Mouse (Mus musculus): ENCODE measurements around the gene Coro7. TPM values are rescaled to one million over a fixed set of nuclear protein-coding genes. Genes with fewer than 3 reads are reported as not detected.

Gene Coro7
- polyA plus RNA-seq, 1 experiment, result 391 TPM

DNA sequence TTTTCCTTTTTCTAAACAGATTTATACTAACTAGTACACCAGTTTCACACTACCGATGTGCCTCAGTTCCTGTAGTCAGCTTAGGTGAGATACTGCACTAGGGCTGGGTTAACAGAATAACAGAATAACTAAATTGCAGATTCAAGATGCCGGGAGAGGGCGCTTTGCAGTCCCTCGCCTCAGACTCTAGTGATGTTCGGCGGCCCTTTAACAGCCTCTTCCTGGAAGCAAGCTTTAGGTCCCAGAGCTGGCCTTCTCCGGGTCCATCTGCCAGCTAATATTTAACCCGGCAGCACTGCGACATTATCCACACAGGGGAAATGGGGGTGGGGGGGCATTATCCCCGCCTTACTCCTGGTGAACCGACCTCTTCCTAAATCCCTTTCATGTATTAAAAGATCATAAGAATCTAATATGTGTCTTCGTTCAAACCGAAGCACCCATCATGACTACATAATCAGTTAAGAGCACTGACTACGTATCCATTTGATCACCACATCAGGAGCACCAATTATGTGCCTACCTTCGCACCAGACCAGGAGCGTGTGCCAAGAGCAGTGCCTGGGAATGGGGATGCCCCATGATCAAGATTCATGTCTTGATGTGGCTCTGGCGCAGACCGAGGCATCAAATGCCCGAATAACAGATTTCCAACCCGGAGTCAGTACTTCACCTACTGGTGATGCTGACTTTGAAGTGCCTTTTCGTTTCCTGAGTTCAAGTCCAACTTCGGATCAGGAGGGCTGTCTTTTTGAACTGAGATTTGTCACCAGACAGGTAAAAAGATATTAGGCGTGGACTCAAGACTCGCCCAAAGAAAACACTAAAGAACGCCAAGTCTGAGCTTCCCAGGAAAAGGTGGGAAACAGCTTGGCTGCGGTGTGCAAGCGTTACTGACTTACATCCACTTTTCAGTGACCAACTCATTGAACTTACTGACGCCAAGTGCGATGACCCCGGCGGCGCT is 86.4 kb downstream of the Coro7 start:
- WGBS, result 54% methylated on average over 32 of the region's 32 CpGs
- Histone ChIP-seq H3K27me3 (ENCODE audit: control insufficient read depth, insufficient read depth, low read length) (no peaks in the 10 kb centered on the region; the same call in 1 of the 2 replicates), H3K4me1 (replicated peaks; ENCODE audit: control insufficient read depth, insufficient read depth, low read length) (peaks cover 19% of the 10 kb centered on the region), H3K4me3 (ENCODE audit: control insufficient read depth, insufficient read depth, low read length) (peak overlapping the region; percentile 41; the same call in 1 of the 2 replicates), H3K36me3 (ENCODE audit: control insufficient read depth, insufficient read depth, low read length) (no peaks in the 10 kb centered on the region), H3K27ac (ENCODE audit: control insufficient read depth, insufficient read depth, low read length) (no peak overlapping the region)
- no peak for TF ChIP-seq CTCF (IDR thresholded peaks at IDR 0.05; ENCODE audit: borderline replicate concordance, control insufficient read depth, extremely low read depth, insufficient read depth, low read length, poor library complexity)
- TF ChIP-seq POLR2A (IDR thresholded peaks at IDR 0.05; ENCODE audit: control insufficient read depth, extremely low read depth, insufficient read depth, low read length, poor library complexity), result no peak
- peak; percentile 59 for DNase-seq

- Histone ChIP-seq H3K27ac (ENCODE audit: control insufficient read depth, insufficient read depth, low read length) (no peak overlapping the region), H3K4me3 (ENCODE audit: control insufficient read depth, insufficient read depth, low read length) (no peak overlapping the region), H3K27me3 (ENCODE audit: control insufficient read depth, insufficient read depth, low read length) (no peaks in the 10 kb centered on the region; the same call in 1 of the 2 replicates), H3K4me1 (replicated peaks; ENCODE audit: control insufficient read depth, insufficient read depth, low read length) (peaks cover 27% of the 10 kb centered on the region), H3K36me3 (ENCODE audit: control insufficient read depth, insufficient read depth, low read length) (no peaks in the 10 kb centered on the region)
- TF ChIP-seq POLR2A (IDR thresholded peaks at IDR 0.05; ENCODE audit: control insufficient read depth, extremely low read depth, insufficient read depth, low read length, poor library complexity) (no peak), CTCF (IDR thresholded peaks at IDR 0.05; ENCODE audit: borderline replicate concordance, control insufficient read depth, extremely low read depth, insufficient read depth, low read length, poor library complexity) (no peak)
- 97% methylated on average over 9 of the region's 9 CpGs for WGBS
- DNase-seq, result no peak
Observed at GRCm38 (mm10) chr16:4590236-4590635, 89.3 kb downstream of the Coro7 start.

- no peak for DNase-seq
- WGBS, result 92% methylated on average over 5 of the region's 5 CpGs
- Histone ChIP-seq H3K4me1 (replicated peaks; ENCODE audit: control insufficient read depth, insufficient read depth, low read length) (peaks cover 22% of the 10 kb centered on the region), H3K4me3 (ENCODE audit: control insufficient read depth, insufficient read depth, low read length) (no peak overlapping the region), H3K36me3 (ENCODE audit: control insufficient read depth, insufficient read depth, low read length) (no peaks in the 10 kb centered on the region), H3K27me3 (ENCODE audit: control insufficient read depth, insufficient read depth, low read length) (no peaks in the 10 kb centered on the region), H3K27ac (ENCODE audit: control insufficient read depth, insufficient read depth, low read length) (no peak overlapping the region)
- TF ChIP-seq POLR2A (IDR thresholded peaks at IDR 0.05; ENCODE audit: control insufficient read depth, extremely low read depth, insufficient read depth, low read length, poor library complexity) (no peak), CTCF (IDR thresholded peaks at IDR 0.05; ENCODE audit: borderline replicate concordance, control insufficient read depth, extremely low read depth, insufficient read depth, low read length, poor library complexity) (no peak)
Observed at GRCm38 (mm10) chr16:4587516-4588210, 91.9 kb downstream of the Coro7 start.

DNA sequence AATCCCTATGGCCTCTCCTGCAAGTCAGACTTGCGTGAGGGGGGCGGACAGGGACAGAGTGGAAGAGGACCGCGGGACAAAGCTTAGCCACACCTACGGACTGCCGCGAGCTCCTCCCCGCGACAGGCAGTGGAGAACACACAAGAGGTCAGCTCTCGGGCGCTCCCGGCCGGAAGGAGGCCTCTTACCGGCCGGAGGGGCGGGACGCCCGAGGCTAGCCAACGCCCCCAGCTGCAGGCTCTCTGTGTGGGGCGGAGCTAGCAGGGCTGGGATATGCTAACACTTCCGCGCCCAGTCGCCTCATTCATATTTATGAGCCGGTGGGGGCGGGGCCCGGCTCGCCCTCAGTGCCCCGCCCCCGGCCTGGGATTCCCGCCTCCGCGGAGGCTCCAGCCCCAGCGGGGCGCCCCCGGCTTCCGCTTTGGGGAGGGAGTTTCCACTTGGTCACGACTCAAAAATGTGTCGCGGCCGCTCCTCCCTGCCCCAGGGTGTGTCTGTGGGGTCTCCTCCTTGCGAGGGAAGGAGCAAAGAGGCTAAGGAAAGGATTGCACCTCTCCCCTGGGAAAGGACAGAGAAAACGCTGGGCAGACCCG is 93.0 kb downstream of the Coro7 start:
- WGBS, result under 1% methylated on average over 43 of the region's 43 CpGs
- H3K36me3 ChIP-seq (ENCODE audit: control insufficient read depth, insufficient read depth, low read length), result no peaks in the 10 kb centered on the region
- H3K4me3 ChIP-seq (ENCODE audit: control insufficient read depth, insufficient read depth, low read length), result peak overlapping the region; percentile 64
- no peak; the same call in none of the 2 replicates for TF ChIP-seq POLR2A (IDR thresholded peaks at IDR 0.05; ENCODE audit: control insufficient read depth, extremely low read depth, insufficient read depth, low read length, poor library complexity)
- peak; percentile 52; the same call in 1 of the 2 replicates for TF ChIP-seq CTCF (IDR thresholded peaks at IDR 0.05; ENCODE audit: borderline replicate concordance, control insufficient read depth, extremely low read depth, insufficient read depth, low read length, poor library complexity)
- H3K4me1 ChIP-seq (replicated peaks; ENCODE audit: control insufficient read depth, insufficient read depth, low read length), result peaks cover 22% of the 10 kb centered on the region
- H3K27ac ChIP-seq (ENCODE audit: control insufficient read depth, insufficient read depth, low read length), result 0 out of 2 replicates have a peak overlapping the region, but pooled peaks have one; percentile 44
- H3K27me3 ChIP-seq (ENCODE audit: control insufficient read depth, insufficient read depth, low read length), result no peaks in the 10 kb centered on the region
- DNase-seq, result peak; percentile 96

DNA sequence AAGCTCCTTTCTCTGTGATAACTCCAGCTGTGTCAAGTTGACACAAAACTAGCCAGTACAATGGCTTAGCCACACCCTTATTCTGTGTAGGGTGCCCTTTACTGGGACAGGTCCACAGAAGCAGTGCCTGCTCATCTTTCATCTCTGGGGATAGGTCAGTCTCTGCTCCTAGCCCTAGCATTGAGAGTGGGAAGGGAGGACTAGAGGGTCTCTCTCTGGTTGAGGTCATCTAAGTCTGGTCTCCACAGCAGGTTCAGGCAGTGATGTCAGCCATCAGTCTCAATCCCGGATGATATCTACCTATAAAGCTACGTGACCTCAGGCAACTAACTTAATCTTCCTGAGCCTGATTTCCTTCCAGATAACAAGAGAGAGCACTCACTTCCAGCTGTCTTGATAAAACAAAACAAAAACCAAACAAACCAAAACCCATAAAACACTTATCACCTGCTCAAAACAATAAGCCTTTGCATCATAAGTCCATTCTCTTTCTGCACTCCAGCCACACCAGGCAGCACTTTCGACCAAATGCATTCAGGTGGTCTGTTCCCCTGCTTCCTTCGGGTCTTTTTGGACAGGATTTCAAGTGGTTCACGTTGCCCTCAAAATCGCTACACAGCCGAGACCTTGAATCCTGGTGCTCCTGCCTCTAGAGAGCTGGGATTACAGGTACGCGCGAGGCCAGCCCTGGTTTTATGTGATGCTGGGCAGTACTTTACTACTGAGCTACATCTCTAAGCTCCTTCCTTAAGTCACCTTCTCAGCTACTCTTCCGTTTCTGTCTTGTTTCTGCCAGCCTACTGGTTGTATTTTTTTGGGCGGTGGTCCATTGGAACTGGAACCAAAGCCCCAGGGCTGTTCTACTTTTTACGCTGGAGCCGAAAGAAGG is 93.7 kb downstream of the Coro7 start:
- DNase-seq, result no peak
- TF ChIP-seq POLR2A (IDR thresholded peaks at IDR 0.05; ENCODE audit: control insufficient read depth, extremely low read depth, insufficient read depth, low read length, poor library complexity) (no peak), CTCF (IDR thresholded peaks at IDR 0.05; ENCODE audit: borderline replicate concordance, control insufficient read depth, extremely low read depth, insufficient read depth, low read length, poor library complexity) (no peak)
- Histone ChIP-seq H3K27ac (ENCODE audit: control insufficient read depth, insufficient read depth, low read length) (0 out of 2 replicates have a peak overlapping the region, but pooled peaks have one; percentile 7), H3K27me3 (ENCODE audit: control insufficient read depth, insufficient read depth, low read length) (no peaks in the 10 kb centered on the region), H3K4me3 (ENCODE audit: control insufficient read depth, insufficient read depth, low read length) (peak overlapping the region; percentile 64), H3K36me3 (ENCODE audit: control insufficient read depth, insufficient read depth, low read length) (no peaks in the 10 kb centered on the region), H3K4me1 (replicated peaks; ENCODE audit: control insufficient read depth, insufficient read depth, low read length) (peaks cover 22% of the 10 kb centered on the region)
- WGBS, result 8% methylated on average over 14 of the region's 14 CpGs

All from thymus, adult 2 months (tissue).